Mouse (Mus musculus): ENCODE data around the gene Hsd3b5.
"Not testable (repeated sequence)": the region's sequence is repeated elsewhere in the genome, so short reads cannot be mapped to it uniquely, and the experiment has no call there.

Hsd3b5 gene

GRCm38 (mm10) chr3:98630152-98630551, at the start of gene Hsd3b5:
Gene Hsd3b5 (minus strand): TSS chr3:98630252.
- no peak for DNase-seq (ENCODE audit: low spot score in 2 of 2)

- no peak for DNase-seq (ENCODE audit: low spot score in 2 of 2)
Observed at GRCm38 (mm10) chr3:98635145-98635544, 5.1 kb upstream of the Hsd3b5 start.

DNA sequence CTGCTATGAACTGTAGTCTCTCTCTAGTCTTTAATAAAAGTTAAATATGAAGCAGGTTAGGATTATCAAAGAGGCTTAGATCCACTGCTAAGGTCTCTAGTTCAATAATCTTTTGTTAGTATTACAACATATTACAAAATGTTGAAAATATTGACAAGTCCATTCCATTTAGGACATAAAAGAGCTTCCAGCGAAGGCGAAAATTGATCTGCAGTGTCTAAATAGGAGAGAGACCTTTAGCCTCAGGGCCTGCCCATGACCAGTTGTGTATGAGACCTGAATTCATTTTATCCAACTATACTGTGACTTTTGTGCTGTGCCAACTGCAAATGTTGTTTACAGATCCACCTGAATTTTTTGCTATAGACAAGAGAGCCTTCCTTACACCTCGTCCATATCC, 419 bp downstream of the Hsd3b5 start:
- no peak for DNase-seq (ENCODE audit: low spot score in 2 of 2)

DNA sequence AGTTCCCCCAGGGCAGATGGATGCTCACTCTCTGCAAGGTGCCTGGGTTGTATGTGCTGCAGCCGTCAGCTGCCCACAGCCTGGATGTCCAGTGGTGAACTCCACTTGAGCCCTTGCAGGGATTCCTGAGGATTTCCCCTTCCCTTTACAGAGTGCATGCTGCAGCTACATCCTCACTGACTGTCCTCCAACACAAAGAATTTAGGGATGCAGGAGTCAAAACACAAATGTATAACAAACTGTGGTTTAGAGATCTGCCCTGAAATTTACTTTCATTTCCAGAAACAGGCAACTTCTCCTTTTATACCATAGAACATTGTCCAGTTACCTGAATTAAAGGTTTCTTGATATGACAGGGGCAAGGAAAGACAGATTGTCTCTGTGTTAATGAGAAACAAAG, 13.3 kb downstream of the Hsd3b5 start:
- DNase-seq (ENCODE audit: low spot score in 2 of 2): not testable (repeated sequence)

- not testable (repeated sequence) for DNase-seq (ENCODE audit: low spot score in 2 of 2)
Observed at GRCm38 (mm10) chr3:98616244-98616643, 13.8 kb downstream of the Hsd3b5 start.

GRCm38 (mm10) chr3:98614406-98614927, 15.6 kb downstream of the Hsd3b5 start:
- not testable (repeated sequence) for DNase-seq (ENCODE audit: low spot score in 2 of 2)

- DNase-seq (ENCODE audit: low spot score in 2 of 2): no peak
Observed at GRCm38 (mm10) chr3:98613963-98614362, 16.1 kb downstream of the Hsd3b5 start.

DNA sequence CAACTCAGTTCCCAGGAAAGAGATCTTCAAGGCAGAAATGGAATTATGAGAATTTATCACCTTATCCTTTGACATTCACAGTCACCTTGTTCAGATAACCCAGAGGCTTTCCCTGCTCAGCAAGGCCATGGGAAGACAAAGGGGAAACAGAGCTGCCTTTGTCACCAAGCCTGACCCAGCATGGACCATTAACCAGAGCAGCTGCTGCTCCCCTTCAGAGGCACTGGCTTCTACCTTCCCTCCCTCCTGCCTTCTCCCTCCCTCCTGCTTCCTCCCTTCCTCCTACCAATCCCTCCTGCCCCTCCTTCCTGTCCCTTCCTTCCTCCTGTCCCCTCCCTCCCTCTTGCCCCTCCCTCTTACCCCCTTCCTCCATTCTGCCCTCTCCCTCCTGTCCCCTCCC, 16.5 kb downstream of the Hsd3b5 start:
- DNase-seq (ENCODE audit: low spot score in 2 of 2): not testable (repeated sequence)

- DNase-seq (ENCODE audit: low spot score in 2 of 2): no peak
Observed at GRCm38 (mm10) chr3:98588707-98589106, 41.3 kb downstream of the Hsd3b5 start, which contains the start of gene Gm10681. Gene Gm10681 (minus strand): TSS chr3:98588807.

DNA sequence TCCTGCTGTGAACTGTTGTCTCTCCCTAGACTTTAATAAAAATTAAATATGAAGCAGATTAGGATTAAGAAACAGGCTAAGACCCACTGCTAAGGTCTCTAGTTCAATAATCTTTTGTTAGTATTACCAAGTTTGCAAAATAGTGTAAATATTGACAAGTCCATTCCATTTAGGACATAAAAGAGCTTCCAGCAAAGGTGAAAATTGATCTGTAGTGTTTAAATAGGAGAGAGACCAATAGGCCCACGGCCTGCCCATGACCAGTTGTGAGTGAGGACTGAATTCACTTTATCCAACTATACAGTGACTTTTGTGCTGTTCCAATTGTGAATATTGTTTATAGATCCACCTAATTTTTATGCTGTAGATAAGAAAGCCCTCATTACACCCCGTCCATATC, 42.3 kb downstream of the Hsd3b5 start:
- DNase-seq (ENCODE audit: low spot score in 2 of 2): no peak

DNA sequence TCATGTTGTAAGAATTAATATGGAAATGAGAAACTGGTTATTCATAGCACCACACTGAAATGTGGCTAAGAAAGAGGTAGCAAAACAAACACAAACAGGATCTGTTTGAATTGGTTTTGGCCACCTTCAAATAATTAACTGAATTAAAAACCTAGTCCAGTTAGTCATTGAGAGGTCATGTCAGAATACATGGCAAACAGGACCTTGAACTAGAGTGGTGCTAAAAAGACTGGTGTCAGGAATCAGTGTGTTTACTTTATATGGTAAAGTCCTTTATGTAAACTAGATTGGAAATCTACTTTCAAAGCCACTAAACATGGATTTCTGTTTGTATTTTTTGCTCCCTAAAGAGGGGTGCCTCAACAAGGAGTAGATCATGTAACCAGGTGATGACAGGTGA, 47.4 kb downstream of the Hsd3b5 start:
- not testable (repeated sequence) for DNase-seq (ENCODE audit: low spot score in 2 of 2)

DNA sequence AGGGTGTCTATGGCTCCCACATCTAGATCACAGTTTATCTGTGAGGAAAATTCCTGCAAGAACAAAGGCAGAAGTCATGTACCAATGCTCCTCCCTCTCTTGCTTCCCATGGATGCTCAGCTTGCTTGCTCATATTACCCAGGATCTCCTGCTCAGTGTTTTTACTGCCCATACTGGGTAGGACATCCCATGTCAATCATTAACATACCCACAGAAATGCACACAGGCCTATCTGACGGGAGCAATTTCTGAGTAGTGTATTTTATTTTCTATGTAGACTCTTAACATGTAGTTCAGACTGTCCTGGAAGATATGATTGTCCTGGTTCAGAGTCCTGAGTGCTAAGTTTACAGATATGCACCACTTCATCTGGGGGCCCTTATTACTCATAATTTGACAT, 47.9 kb downstream of the Hsd3b5 start:
- DNase-seq (ENCODE audit: low spot score in 2 of 2): not testable (repeated sequence)

DNA sequence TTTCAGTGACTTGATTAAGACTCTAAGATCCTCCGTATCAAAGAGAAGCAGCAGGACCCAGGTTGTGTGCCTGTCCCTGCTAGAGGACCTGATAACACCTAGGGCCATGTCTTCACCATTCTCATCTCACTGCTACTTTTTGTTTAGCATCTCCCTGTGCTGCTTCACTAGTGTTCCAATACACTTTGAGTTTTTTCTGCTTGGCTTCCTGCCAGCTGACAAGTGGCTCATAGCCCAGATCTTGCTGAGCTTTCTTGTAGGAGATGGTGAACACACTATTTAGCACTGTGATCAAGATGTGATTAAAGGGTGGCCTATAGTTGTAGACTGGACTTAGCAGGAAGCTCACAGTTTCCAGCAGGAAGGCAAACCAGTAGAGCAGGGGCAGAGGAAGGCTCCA, 49.0 kb downstream of the Hsd3b5 start:
- DNase-seq (ENCODE audit: low spot score in 2 of 2): not testable (repeated sequence)
